Mouse (Mus musculus) gastrocnemius, adult 8-10 months (tissue): ENCODE results near the gene Akr7a5. TPM values are rescaled to one million over a fixed set of nuclear protein-coding genes. Genes with fewer than 3 reads are reported as not detected.

Experiments
- DNase-seq, 2 experiments: peaks; one replicate each; pipeline ENCODE4 v3.0.0; 2022; ENCODE audit warnings: low spot score in 2 of 2
- total RNA-seq, 4 experiments: library from RNA; stranded (reverse); gene quantifications; 2 replicates each; pipeline ENCODE4 v1.2.4; 2022

Akr7a5 gene
- 10 to 100 TPM; 35.8 to 37.3 (median 37.0) TPM for total RNA-seq

GRCm38 (mm10) chr4:139310171-139310898 is at the start of gene Akr7a5, which contains the start of gene Pqlc2:
Akr7a5 (plus strand) TSS chr4:139310744.
Pqlc2 (minus strand) TSS chr4:139310708.
- peak; percentile 95 to 97 for DNase-seq

GRCm38 (mm10) chr4:139262981-139263380 is 47.6 kb upstream of the Akr7a5 start:
- DNase-seq: no peak

GRCm38 (mm10) chr4:139265783-139266499 is 44.6 kb upstream of the Akr7a5 start:
- DNase-seq: no peak

DNA sequence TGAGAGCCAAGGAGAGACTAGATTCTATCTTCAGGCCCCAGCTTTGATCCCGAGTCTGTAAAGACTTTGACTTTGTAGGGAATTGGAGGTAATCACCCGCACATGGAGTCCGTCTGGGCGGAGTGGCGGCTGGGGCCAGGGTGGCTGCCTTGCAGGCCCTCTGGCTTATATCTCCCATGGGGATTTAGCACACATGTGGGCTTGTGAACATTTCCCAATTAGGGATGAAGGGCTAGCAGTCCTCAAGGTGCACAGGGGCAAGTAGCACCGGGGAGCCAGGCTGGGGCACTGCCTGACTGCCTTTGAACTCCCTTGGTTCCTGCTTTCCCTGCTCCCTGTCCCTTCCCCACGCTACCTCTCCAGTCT is 44.1 kb upstream of the Akr7a5 start:
- no peak for DNase-seq

- DNase-seq: no peak
These were observed 43.2 kb upstream of the Akr7a5 start for GRCm38 (mm10) chr4:139267335-139267734.

DNA sequence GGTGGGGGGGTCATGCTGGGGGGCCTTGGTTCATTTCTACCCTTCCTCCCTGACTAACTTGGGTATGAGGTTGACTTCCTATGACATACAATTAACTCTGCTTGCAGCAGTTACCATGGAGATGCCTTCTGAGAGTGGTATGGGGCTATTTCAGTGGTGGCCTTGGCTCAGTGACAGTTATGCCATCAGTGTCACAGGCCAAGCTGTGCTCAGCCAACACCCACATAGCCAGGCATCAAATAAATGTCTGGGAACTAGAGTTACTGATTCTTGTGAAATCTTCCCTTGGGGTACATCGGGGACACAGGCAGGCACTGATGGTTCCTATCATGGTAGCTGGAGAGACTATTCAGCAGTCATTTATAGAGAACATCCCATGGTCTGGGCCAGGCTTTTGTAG is 42.3 kb upstream of the Akr7a5 start:
- DNase-seq: peak in 1 of 2 experiments; percentile 55

DNA sequence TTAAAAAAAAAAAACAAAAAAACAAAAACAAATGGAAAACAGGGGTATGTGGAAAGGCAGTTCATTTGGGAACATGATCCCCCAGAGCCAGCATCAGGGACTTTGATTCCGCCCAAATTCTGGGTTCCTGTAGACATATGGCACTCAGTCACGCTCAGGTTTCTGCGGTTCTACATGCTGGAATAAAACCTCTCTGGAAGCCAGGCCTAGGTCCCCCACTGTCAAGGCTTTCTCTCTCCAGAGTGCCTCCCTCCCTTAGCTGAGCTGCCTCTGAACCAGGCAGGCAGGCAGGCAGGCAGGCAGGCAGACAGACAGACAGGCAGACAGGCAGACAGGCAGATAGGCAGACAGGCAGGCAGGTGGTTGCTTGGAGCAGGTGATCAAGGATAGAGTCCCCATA is 40.4 kb upstream of the Akr7a5 start:
- DNase-seq: no peak

GRCm38 (mm10) chr4:139271562-139271961 is 39.0 kb upstream of the Akr7a5 start:
- no peak for DNase-seq

- no peak for DNase-seq
These were observed 37.4 kb upstream of the Akr7a5 start for GRCm38 (mm10) chr4:139272951-139273680.

DNA sequence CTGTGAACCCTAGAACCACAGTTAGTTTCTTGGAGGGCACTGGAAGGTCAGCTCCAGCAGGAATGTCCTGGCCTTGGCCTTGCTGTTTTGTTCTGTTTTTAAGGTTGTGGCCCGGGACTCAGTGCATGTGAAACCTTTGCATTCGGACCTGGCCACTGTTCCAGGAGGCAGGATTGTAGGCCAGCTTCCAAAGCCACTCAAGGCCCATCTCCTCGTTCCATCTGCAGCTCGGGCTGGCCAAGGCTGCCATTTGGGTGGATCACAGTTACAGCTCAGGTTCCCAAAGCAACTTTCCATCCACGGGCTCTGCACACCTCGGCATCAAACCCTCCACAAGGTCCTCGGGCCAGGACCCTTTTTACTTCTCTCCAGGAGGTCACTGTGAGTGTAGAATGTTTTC is 36.0 kb upstream of the Akr7a5 start:
- DNase-seq: peak in 1 of 2 experiments; percentile 56

DNA sequence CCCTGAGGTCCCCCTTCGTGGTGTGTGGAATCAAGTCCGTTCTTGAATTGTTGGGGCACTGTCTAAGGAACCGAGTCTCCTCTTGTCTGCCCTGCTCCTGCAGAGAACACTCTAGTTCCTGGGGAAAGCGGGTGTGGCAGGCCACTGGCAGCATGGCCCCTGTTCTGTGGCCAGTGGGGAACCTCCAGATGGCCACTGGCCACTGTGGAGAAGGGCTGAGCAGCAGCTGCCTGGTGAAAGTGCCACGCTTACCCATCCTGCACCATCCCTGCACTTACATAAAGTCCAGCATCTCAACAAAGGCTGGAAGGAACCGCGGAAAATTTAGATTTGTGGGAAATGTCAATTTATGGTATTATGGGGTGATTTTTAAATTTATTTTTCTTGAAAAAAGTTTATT is 34.1 kb upstream of the Akr7a5 start:
- DNase-seq: no peak

GRCm38 (mm10) chr4:139280530-139280929 is 30.0 kb upstream of the Akr7a5 start:
- no peak for DNase-seq

- DNase-seq: peak; percentile 48 to 51
These were observed 28.7 kb upstream of the Akr7a5 start for GRCm38 (mm10) chr4:139281791-139282345.

GRCm38 (mm10) chr4:139282955-139283417 is 27.6 kb upstream of the Akr7a5 start:
- DNase-seq: no peak

- DNase-seq: no peak
These were observed 25.7 kb upstream of the Akr7a5 start for GRCm38 (mm10) chr4:139284877-139285276.

GRCm38 (mm10) chr4:139286234-139286633 is 24.3 kb upstream of the Akr7a5 start:
- peak in 1 of 2 experiments; percentile 54 for DNase-seq

GRCm38 (mm10) chr4:139287122-139287863 is 23.3 kb upstream of the Akr7a5 start:
- peak; percentile 86 for DNase-seq

DNA sequence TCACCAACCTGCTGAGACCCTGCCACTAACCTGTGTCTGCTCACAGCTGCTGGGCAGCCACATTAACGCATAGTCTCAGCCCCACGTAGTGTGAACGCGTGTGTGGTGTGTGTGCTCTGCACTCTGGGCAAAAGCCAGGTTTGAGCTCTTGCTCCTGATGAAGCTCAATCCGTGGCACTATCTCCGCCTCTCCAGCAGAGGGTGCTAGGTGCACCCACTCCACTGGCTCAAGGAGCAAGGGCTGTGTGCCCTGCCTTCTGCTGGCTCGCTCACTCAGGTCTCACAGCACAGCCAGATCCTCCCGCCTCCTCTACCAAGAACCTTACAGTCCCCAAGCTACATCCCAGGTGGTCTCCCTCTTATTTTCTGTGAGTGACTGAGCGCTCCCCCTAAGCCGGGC is 21.5 kb upstream of the Akr7a5 start:
- DNase-seq: peak in 1 of 2 experiments; percentile 61

- DNase-seq: no peak
These were observed 19.4 kb upstream of the Akr7a5 start for GRCm38 (mm10) chr4:139291099-139291498.

DNA sequence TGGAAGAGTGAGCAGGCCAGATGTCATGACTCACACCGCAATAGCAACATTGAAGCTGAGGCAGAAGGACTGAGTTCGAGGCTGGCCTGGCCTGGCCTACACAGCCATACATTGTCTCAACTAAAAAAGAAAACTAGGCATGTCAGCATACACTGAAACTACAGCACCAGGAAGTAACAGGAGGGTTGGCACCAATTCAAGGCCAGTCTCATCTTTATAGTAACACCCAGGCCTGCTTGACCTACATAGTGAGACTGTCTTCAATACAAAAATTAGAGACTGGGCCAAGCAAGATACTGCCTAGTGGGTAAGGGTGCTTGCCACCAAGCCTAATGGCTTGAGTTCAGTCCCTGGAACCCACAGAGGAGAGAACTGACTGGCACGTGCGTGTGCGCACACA is 18.5 kb upstream of the Akr7a5 start:
- no peak for DNase-seq

DNA sequence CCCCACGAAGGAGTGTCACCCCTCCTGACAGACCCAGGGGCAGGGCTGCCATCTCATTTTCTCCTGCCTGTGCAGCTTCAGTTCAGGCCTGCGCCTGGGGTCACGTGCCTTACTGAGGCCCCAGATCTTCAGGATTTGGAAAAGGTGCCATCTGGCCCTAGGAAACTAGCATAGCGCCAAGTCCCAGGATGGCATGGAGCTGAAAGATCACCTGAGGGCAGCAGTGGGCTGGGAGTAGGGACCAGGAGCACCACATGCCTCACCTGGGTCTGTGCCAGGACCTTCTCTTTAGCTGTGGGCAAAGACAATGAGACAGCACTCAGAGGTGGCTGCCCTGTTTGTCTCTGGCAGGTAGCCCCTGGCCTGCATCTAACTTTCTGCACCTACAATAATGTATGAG is 13.0 kb upstream of the Akr7a5 start:
- DNase-seq: peak in 1 of 2 experiments; percentile 69
